Mouse (Mus musculus) ES-Bruce4 (cell line): Measurements from ENCODE around the gene G0s2.

Experiments
- CTCF ChIP-seq: IDR thresholded peaks from one replicate; pipeline ENCODE4 v1.8.1; 2011; ENCODE audit warnings: low read depth, low read length
- EP300 ChIP-seq: IDR thresholded peaks from 2 replicates; pipeline ENCODE4 v1.6.1; 2011; ENCODE audit warnings: low read depth, low read length; ENCODE audit not compliant: insufficient read depth
- POLR2A ChIP-seq: IDR thresholded peaks from one replicate; pipeline ENCODE4 v1.8.1; 2011; ENCODE audit warnings: low read length; ENCODE audit not compliant: insufficient read depth

GRCm38 (mm10) chr1:193226724-193227522 is 46.1 kb downstream of the G0s2 start:
- TF ChIP-seq CTCF (no peak), POLR2A (no peak), EP300 (no peak)
